Mouse (Mus musculus) kidney, adult 2 months (tissue): Measurements from ENCODE around the gene Commd7.

ENCODE experiments used
- CTCF ChIP-seq: fragments of 200-500 bp; conservative IDR thresholded peaks from 2 replicates; pipeline ENCODE4 v1.5.1; 2011; ENCODE audit warnings: low read depth, mild to moderate bottlenecking, control low read depth, low read length, moderate library complexity, mixed read lengths; ENCODE audit not compliant: insufficient read depth, insufficient read length
- POLR2A ChIP-seq: fragments of 200-500 bp; IDR thresholded peaks from one replicate; pipeline ENCODE4 v1.6.1; 2011; ENCODE audit warnings: low read depth, low read length, control low read depth

DNA sequence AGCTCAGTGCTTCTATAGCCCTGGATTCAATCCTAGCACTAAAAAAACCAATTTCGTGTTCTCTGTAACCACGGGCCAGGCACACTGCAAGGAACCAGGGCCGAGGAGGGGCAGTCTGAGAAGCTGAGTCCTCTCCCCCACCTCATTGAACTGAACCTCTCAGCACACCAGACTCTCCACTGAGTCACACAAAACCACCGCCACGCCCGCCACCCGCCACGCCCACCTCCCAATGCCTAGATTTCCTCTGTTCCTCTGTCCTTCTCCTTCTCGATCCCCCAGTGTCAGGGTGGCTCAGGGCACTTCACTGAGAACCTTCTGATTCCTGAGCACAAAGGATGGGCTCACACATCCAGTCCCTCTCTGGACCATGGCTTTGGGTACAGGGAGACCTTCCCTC, 59.5 kb downstream of the Commd7 start:
- TF ChIP-seq POLR2A (no peak), CTCF (no peak)
